Mouse (Mus musculus): ENCODE results near the gene Gamt. TPM values are rescaled to one million over a fixed set of nuclear protein-coding genes. Genes with fewer than 3 reads are reported as not detected.

The Gamt gene
- total RNA-seq, 2 experiments from 2014 or later, result 1.7 to 3.0 TPM

Other genes with a start within 250 kb of the Gamt start
- gene Arhgap45, start 244.4 kb downstream of the Gamt start, total RNA-seq (2014; fragmentation: Nextera tagmentation), result 76.2 and 103 TPM in 2 replicates
- gene Arhgap45, start 244.4 kb downstream of the Gamt start, total RNA-seq (2017), result 52.8 and 64.4 TPM in 2 replicates
- 145 and 157 TPM in 2 replicates for gene Polr2e, start 221.2 kb downstream of the Gamt start, total RNA-seq (2014; fragmentation: Nextera tagmentation)
- 142 and 150 TPM in 2 replicates for gene Polr2e, start 221.2 kb downstream of the Gamt start, total RNA-seq (2017)
- gene Gpx4, start 213.8 kb downstream of the Gamt start, total RNA-seq (2014; fragmentation: Nextera tagmentation), result 566 and 603 TPM in 2 replicates
- gene Gpx4, start 213.8 kb downstream of the Gamt start, total RNA-seq (2017), result 483 and 498 TPM in 2 replicates
- 34.4 and 39.7 TPM in 2 replicates for gene Sbno2, start 155.4 kb downstream of the Gamt start, total RNA-seq (2014; fragmentation: Nextera tagmentation)
- gene Sbno2, start 155.4 kb downstream of the Gamt start, total RNA-seq (2017), result 12.1 and 12.9 TPM in 2 replicates
- gene Stk11, start 145.2 kb downstream of the Gamt start, total RNA-seq (2014; fragmentation: Nextera tagmentation), result 152 and 213 TPM in 2 replicates
- gene Stk11, start 145.2 kb downstream of the Gamt start, total RNA-seq (2017), result 116 and 174 TPM in 2 replicates
- gene Atp5d, start 122.4 kb downstream of the Gamt start, total RNA-seq (2014; fragmentation: Nextera tagmentation), result 282 and 325 TPM in 2 replicates
- gene Atp5d, start 122.4 kb downstream of the Gamt start, total RNA-seq (2017), result 29.3 and 49.3 TPM in 2 replicates
- 5.2 and 10.5 TPM in 2 replicates for gene Cbarp, start 120.2 kb downstream of the Gamt start, total RNA-seq (2014; fragmentation: Nextera tagmentation)
- 3.7 TPM in 1 of 2 replicates, not detected in the other for gene Cbarp, start 120.2 kb downstream of the Gamt start, total RNA-seq (2017)
- 30.9 and 34.0 TPM in 2 replicates for gene Midn, start 112.7 kb downstream of the Gamt start, total RNA-seq (2014; fragmentation: Nextera tagmentation)
- gene Midn, start 112.7 kb downstream of the Gamt start, total RNA-seq (2017), result 9.4 and 10.5 TPM in 2 replicates
- 31.5 and 44.0 TPM in 2 replicates for gene Cirbp, start 95.0 kb downstream of the Gamt start, total RNA-seq (2014; fragmentation: Nextera tagmentation)
- gene Cirbp, start 95.0 kb downstream of the Gamt start, total RNA-seq (2017), result 30.8 and 73.1 TPM in 2 replicates
- 14.2 and 22.9 TPM in 2 replicates for gene 1600002K03Rik, start 88.1 kb downstream of the Gamt start, total RNA-seq (2014; fragmentation: Nextera tagmentation)
- gene 1600002K03Rik, start 88.1 kb downstream of the Gamt start, total RNA-seq (2017), result 25.4 and 27.8 TPM in 2 replicates
- 0.40 TPM in 1 of 2 replicates, not detected in the other for gene Efna2, start 81.5 kb downstream of the Gamt start, total RNA-seq (2014; fragmentation: Nextera tagmentation)
- gene Efna2, start 81.5 kb downstream of the Gamt start, total RNA-seq (2017), result 0.80 TPM in 1 of 2 replicates, not detected in the other
- 60.8 and 124 TPM in 2 replicates for gene Mum1, start 34.6 kb downstream of the Gamt start, total RNA-seq (2014; fragmentation: Nextera tagmentation)
- 44.2 and 49.0 TPM in 2 replicates for gene Mum1, start 34.6 kb downstream of the Gamt start, total RNA-seq (2017)
- 196 and 302 TPM in 2 replicates for gene Ndufs7, start 11.9 kb downstream of the Gamt start, total RNA-seq (2014; fragmentation: Nextera tagmentation)
- gene Ndufs7, start 11.9 kb downstream of the Gamt start, total RNA-seq (2017), result 103 and 168 TPM in 2 replicates
- gene Dazap1, start 474 bp upstream of the Gamt start, total RNA-seq (2014; fragmentation: Nextera tagmentation), result 152 and 163 TPM in 2 replicates
- 269 and 335 TPM in 2 replicates for gene Dazap1, start 474 bp upstream of the Gamt start, total RNA-seq (2017)
- 4,307 and 4,493 TPM in 2 replicates for gene Rps15, start 31.4 kb upstream of the Gamt start, total RNA-seq (2014; fragmentation: Nextera tagmentation)
- gene Rps15, start 31.4 kb upstream of the Gamt start, total RNA-seq (2017), result 2,815 and 2,969 TPM in 2 replicates
- gene Apc2, start 35.0 kb upstream of the Gamt start, total RNA-seq (2014; fragmentation: Nextera tagmentation), result 0.07 TPM in 1 of 2 replicates, not detected in the other
- not detected in 2 replicates for gene Apc2, start 35.0 kb upstream of the Gamt start, total RNA-seq (2017)
- gene 2310011J03Rik, start 59.5 kb upstream of the Gamt start, total RNA-seq (2014; fragmentation: Nextera tagmentation), result 34.1 and 50.4 TPM in 2 replicates
- 16.6 and 21.3 TPM in 2 replicates for gene 2310011J03Rik, start 59.5 kb upstream of the Gamt start, total RNA-seq (2017)
- 16.1 and 23.0 TPM in 2 replicates for gene Pcsk4, start 68.5 kb upstream of the Gamt start, total RNA-seq (2014; fragmentation: Nextera tagmentation)
- 1.6 and 2.6 TPM in 2 replicates for gene Pcsk4, start 68.5 kb upstream of the Gamt start, total RNA-seq (2017)
- 23.1 and 23.7 TPM in 2 replicates for gene Reep6, start 68.9 kb upstream of the Gamt start, total RNA-seq (2014; fragmentation: Nextera tagmentation)
- gene Reep6, start 68.9 kb upstream of the Gamt start, total RNA-seq (2017), result 2.7 and 6.8 TPM in 2 replicates
- gene Adamtsl5, start 87.4 kb upstream of the Gamt start, total RNA-seq (2014; fragmentation: Nextera tagmentation), result 1.5 and 3.3 TPM in 2 replicates
- gene Adamtsl5, start 87.4 kb upstream of the Gamt start, total RNA-seq (2017), result 0.30 and 2.3 TPM in 2 replicates
- 0.79 TPM in 1 of 2 replicates, not detected in the other for gene Plk5, start 95.4 kb upstream of the Gamt start, total RNA-seq (2014; fragmentation: Nextera tagmentation)
- gene Plk5, start 95.4 kb upstream of the Gamt start, total RNA-seq (2017), result not detected in 2 replicates
- 8.0 and 9.1 TPM in 2 replicates for gene Mex3d, start 126.6 kb upstream of the Gamt start, total RNA-seq (2014; fragmentation: Nextera tagmentation)
- 13.0 and 14.7 TPM in 2 replicates for gene Mex3d, start 126.6 kb upstream of the Gamt start, total RNA-seq (2017)
- 105 and 113 TPM in 2 replicates for gene Mbd3, start 138.5 kb upstream of the Gamt start, total RNA-seq (2014; fragmentation: Nextera tagmentation)
- 80.0 and 93.8 TPM in 2 replicates for gene Mbd3, start 138.5 kb upstream of the Gamt start, total RNA-seq (2017)
- 485 and 702 TPM in 2 replicates for gene Uqcr11, start 145.8 kb upstream of the Gamt start, total RNA-seq (2014; fragmentation: Nextera tagmentation)
- gene Uqcr11, start 145.8 kb upstream of the Gamt start, total RNA-seq (2017), result 241 and 254 TPM in 2 replicates
- gene Tcf3, start 172.6 kb upstream of the Gamt start, total RNA-seq (2014; fragmentation: Nextera tagmentation), result 154 and 175 TPM in 2 replicates
- 57.9 and 99.8 TPM in 2 replicates for gene Tcf3, start 172.6 kb upstream of the Gamt start, total RNA-seq (2017)
- not detected in 2 replicates for gene Onecut3, start 233.8 kb upstream of the Gamt start, total RNA-seq (2014; fragmentation: Nextera tagmentation)
- not detected in 2 replicates for gene Onecut3, start 233.8 kb upstream of the Gamt start, total RNA-seq (2017)